Mouse (Mus musculus): ENCODE results near the gene Akt1s1.
"Not testable (repeated sequence)": the region's sequence is repeated elsewhere in the genome, so short reads cannot be mapped to it uniquely, and the experiment has no call there.

Akt1s1 gene

DNA sequence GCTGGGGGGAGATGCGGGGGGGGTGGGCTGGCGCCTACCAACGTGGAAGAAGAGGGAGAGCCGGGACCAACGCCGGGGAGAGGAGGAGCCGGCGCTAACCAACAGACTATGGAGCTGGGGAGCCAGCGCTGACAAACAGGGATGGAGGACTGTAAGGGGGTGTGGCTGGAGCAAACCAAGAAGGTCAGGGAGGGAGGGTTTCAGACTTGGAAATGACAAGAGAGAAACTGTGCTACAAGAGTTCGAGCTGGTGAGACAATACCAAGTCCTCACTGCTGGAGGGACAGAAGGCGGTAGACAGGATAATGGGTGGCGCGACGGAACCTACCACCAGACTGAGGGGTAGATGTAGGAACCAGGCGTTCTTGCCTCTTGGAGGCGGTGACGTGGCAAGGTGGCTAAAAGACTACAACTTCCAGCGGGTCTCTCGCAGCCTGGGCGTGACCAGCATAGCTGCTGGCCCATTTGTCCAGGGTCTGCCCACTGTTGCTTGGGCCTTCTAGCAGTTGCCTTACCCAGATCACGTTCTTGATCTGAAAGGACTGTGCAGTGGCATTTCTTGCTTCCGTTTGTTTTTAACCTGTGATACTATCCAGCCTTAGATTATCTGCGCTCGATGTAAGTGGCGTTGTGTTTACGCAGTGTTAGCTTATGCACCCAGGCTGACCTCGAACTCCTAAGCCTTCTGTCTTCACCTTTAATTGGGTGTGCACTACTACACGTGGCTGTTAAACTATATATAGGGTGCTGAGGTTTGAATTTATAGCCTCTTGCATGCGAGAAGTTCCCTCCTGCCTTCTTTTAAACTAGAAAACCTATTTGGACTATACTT, 21.1 kb downstream of the Akt1s1 start, which contains the start of gene Ptov1:
TSS of gene Ptov1 (minus strand) at position 92 of the 832 bp plus-strand sequence.
- peak; percentile 95 to 96 for DNase-seq

- no peak for DNase-seq
These were observed 21.8 kb downstream of the Akt1s1 start for GRCm38 (mm10) chr7:44870614-44871013.

DNA sequence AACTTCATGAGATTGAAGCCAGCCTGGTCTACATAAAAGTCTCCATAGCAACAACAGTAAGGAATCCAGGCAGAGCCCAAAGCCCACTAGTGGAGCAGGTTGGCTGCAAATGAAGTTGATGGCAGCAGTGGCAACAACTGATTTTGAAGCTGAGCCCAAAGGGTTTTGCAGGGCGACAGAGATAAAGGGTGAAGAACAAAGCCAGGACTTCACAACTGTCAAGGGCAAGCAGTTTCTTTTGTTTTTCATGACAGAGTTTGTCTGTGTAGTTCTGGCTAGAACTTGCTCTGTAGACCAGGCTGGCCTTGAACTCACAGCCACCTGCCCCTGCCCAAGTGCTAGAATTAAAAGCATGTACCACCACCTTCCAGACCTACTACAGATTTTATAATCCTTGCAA, 22.4 kb downstream of the Akt1s1 start:
- no peak for DNase-seq

DNA sequence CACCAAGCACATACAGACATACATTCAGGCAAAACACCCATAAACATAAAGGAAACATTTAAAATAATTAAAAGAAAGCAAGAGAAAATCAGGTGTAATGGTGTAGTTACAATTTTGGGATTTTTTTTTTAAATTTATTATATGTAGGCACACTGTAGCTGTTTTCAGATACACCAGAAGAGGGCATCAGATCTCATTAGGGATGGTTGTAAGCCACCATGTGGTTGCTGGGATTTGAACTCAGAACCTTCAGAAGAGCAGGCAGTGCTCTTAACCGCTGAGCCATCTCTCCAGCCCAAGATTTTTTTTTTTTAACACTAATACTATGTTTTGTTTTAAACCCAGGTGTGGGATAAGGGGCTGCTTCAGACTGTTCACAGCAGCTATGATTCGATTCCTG, 23.0 kb downstream of the Akt1s1 start:
- not testable (repeated sequence) for DNase-seq

GRCm38 (mm10) chr7:44877833-44878232, 29.0 kb downstream of the Akt1s1 start:
- DNase-seq: no peak

GRCm38 (mm10) chr7:44883036-44883435, 34.2 kb downstream of the Akt1s1 start:
- no peak for DNase-seq

DNA sequence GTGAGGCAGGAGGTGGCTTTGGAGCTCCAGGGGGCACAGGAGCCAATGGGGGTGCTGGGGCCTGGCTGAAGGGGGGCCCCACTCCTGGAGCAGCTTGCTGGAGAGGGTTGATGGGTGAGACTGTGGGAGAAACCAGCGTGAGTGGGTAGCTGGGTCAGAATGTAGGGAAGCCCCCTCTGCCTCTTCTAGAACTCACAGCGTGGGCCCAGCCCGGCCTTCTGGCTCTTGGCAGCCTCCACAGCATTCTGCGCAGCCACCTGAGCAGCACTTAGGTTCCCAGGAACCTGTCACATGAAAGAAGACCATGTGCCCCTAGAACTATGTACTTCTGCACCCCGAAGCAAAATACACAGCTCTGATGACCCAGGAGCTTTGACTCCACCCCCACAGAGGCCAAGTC, 35.8 kb downstream of the Akt1s1 start:
- no peak for DNase-seq

GRCm38 (mm10) chr7:44886964-44887363, 38.2 kb downstream of the Akt1s1 start:
- no peak for DNase-seq

- no peak for DNase-seq
These were observed 39.7 kb downstream of the Akt1s1 start for GRCm38 (mm10) chr7:44888256-44889105.

DNA sequence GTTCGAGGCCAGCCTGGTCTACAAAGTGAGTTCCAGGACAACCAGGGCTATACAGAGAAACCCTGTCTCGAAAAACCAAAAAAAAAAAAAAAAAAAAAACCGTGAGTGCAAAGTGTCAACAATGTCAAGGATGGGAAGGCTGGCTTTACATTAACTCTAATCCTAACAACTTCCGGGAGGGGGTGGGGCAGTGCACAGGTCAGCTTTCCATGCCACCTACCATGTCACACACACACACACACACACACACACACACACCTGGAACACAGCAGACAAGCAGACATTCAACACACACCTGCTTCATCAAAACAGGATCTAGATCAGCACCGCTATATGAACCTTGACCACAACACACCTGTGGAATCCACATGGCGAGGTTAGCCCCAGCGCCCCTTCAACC, 41.4 kb downstream of the Akt1s1 start:
- DNase-seq: no peak

GRCm38 (mm10) chr7:44890737-44891136, 41.9 kb downstream of the Akt1s1 start:
- no peak for DNase-seq

- no peak for DNase-seq
These were observed 42.8 kb downstream of the Akt1s1 start for GRCm38 (mm10) chr7:44891611-44892010.

GRCm38 (mm10) chr7:44892276-44892921, 43.6 kb downstream of the Akt1s1 start, which contains the start of gene Med25:
Gene Med25 (minus strand): TSS chr7:44892712.
- DNase-seq: peak; percentile 92

DNA sequence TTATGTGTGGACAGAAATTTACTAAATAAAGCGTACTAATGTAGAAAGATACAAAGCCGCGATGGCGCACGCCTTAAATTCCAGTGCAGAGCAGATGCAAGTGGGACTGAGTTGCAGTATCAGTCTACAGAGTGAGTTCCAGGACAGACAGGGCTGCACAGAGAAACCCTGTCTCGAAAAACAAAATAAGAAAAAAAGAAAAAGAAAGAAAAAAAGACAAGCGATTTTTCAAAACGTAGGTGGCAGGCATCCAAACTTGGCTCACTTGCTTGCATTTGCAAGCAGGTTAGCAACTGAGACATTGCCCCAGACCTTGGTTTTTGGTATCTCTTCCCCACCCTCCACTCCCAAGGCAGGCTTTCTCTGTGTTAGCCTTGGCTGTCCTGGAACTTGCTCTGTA, 44.4 kb downstream of the Akt1s1 start:
- DNase-seq: no peak

DNA sequence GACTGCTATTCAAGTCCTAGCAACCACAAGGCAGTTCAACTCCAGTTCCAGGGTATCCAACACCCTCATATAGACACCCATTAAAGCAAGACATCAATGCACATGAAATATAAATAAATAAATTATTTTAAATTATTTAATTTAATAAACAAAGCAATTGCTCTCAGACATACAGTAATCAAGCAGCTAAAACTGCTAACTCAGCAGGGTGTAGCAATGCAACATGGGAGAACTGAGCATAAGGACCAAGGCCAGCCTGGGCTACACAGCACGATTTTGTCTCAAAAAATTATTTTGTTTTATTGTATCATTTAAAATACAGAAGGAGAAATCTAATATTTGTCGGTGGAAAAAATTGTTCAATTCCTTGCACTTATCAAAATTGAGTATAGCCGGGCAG, 45.4 kb downstream of the Akt1s1 start:
- DNase-seq: no peak

GRCm38 (mm10) chr7:44895206-44895592, 46.4 kb downstream of the Akt1s1 start:
- DNase-seq: no peak

DNA sequence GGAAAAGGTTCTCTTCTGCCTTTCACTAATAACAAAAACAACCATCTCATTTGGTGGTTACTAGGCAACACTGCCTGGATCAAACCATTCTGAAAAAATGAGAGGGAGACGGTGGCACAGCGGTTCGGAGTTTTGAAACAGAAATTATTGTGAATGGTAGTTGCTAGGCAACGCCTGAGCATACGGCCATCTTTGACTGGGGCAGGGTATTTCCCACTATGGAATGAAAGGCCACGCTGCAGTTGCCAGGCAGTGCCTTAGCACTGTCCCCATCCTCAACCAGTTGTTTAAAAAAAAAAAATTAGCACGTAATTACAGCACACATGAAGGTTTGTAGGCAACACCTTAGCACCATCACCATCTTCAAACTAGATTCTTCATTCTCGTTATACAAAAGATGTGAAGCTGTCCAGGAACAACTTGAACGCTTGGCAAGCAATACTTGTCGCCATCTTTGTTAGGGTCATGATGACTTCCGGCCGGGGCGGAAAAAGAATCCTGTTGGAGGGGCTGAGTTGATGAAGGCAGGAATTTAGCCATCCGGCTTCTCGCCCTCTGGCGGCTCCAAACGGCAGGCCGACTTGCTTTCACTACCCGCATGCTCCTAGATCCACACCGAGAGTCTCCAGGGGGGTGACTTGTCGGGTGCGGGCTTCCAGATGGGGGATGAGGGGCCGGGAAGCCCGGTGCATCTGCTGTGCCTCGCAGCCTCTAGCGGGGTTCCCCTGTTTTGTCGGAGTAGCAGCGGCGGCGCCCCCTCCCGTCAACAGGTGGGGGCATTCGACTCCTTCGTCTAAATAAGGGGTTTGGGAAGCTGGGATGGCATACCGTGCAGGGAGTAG, 47.0 kb downstream of the Akt1s1 start, which contains the start of gene Fuz:
TSS of gene Fuz (plus strand) at position 487 of the 842 bp plus-strand sequence.
- peak; percentile 93 to 95 for DNase-seq

DNA sequence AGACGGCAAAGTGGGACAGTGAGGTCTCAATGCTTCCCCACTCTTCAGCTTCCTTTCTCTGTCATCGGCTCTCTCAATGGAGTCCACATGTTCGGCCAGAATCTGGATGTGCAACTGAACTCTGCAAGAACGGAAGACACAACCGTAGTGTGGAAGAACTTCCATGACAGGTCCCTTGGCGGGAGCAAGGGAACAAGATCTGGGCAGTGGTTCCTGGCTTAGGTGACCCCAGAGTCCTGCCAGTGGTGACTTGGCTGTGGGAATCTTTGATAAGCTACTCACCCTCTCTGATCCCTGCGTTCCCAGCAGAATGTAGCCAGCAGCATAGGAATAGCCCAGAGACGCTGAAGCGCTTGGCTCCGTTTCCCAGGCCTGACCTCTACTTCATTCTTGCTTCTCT, 47.7 kb downstream of the Akt1s1 start:
- no peak for DNase-seq

- DNase-seq: peak in 1 of 2 experiments; percentile 33
These were observed 49.8 kb downstream of the Akt1s1 start for GRCm38 (mm10) chr7:44898607-44899006.

DNA sequence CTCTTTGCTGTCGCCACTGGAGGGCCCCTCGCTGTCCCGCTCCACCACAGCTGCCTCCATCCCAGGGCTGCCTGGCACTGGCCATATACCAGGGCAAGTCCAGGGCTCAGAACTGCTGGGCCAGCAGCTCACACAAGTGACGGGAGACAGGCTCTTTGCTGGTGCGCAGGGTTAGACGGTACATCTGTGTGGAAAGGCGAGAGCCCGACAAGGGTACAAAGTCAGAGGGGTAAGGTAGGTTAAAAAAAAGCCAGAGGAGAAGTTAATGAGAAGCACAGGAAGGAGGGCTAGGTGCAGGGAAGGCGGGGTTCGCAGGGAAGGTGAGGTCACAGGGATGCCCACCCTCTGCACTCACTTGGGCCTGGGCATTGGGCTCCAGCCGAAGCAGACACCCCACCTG, 51.8 kb downstream of the Akt1s1 start:
- no peak for DNase-seq

DNA sequence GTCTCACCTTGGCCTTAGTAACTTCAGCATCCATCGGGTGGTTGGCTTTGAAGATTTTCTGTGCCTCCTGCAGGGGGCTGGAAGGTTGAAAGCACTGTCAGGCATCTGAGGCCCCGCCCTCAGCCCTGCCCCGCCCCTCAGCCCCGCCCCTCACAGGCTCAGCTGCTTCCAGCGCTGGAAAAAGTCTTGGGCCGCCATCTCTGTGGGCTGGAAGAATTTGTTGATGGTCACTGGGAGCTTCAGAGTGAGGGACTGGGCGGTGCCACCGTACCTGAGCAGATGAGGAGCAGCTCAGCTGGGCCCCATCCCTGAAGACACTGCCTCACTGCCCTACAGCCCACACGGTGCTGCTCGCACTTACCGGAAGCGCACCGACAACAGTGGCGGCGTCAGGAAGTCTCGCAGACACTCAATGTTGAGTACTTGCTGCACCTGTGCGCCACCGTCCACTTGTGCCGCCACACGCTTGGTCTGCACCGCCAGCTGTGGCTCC, 52.5 kb downstream of the Akt1s1 start:
- DNase-seq: peak; percentile 43 to 50
